Mouse (Mus musculus) layer of hippocampus, adult 9-10 months (tissue): ENCODE measurements at regions not wholly inside any gene's neighbourhood (a gene's known extent, or its start where the extent isn't known, plus 50 kb on each side); places are given as distances from the start of the nearest gene placed in this dataset.

Source experiments
- DNase-seq: peaks from one replicate; pipeline ENCODE4 v3.0.0; 2022; ENCODE audit warnings: low spot score

- DNase-seq: no peak
Observed at GRCm38 (mm10) chr8:4411126-4411525, 81.7 kb upstream of the Cers4 start.

- DNase-seq: no peak
Observed at GRCm38 (mm10) chr8:4411836-4412235, 81.0 kb upstream of the Cers4 start.

GRCm38 (mm10) chr8:4413206-4413605 lies 79.6 kb upstream of the Cers4 start:
- DNase-seq: peak; percentile 43

- DNase-seq: no peak
Observed at GRCm38 (mm10) chr8:4413764-4414163, 79.1 kb upstream of the Cers4 start.

GRCm38 (mm10) chr8:4417141-4417540 lies 75.7 kb upstream of the Cers4 start:
- no peak for DNase-seq

- no peak for DNase-seq
Observed at GRCm38 (mm10) chr8:4433161-4433560, 59.7 kb upstream of the Cers4 start.

- DNase-seq: no peak
Observed at GRCm38 (mm10) chr8:4436546-4436945, 56.3 kb upstream of the Cers4 start.
